26 mouse cellular contexts compared by ENCODE assay signal in the genomic region with DNA sequence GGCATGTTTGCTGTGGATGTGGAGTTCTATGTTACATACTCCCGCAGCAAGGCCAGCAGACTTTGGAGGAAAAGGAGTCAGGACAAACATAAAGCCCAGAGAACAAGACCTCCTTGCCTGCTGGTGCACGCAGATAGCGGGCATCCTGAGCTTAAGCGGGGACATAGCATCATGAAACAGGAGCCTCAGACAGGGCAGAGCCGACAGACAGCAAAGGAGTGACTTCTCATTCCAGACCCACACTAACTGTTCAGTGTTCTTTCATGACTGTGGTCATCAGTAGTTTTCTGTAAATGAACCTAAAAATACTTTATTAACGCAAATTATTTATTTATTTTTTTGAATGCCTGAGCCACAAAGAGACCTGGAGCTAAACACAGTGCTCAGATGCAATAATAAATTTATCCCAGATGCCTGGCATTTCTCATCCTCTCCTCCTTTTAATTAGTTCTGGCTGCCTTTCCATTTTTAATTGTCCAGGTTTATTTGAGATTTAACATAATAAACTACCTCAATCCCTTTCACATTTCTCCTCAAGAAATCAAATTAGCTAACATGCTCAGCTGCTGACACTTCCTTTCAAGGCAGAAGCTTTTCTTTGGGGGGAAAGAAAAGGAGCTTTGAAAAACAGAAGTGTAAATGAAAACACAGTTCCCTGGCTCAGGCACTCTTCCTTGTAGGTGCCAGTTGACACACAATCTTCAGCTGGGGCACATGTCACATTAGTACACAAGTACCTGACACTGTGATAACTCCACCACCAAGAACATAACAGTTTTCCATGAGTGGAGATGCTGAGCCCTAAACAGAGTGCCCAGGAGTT.
"Had no signal": no experiment of that assay in that cellular context is flagged by ENCODE, and none has a peak within 500 bp of the region (broad histone marks: within the 10 kb centered on the region; RNA-seq: fewer than 3 reads in every experiment).

No protein-coding gene starts in this region.

- H3K27ac ChIP-seq: heart, embryonic 13.5 days; heart, embryonic 15.5 days; hindbrain, embryonic 13.5 days; hindbrain, embryonic 15.5 days; hindbrain, postnatal 0 days; kidney, embryonic 15.5 days; kidney, postnatal 0 days; left cerebral cortex, adult 2 months; limb, embryonic 10.5 days; limb, embryonic 12.5 days; liver, embryonic 12.5 days; liver, embryonic 14.5 days had no signal

- H3K9me3 ChIP-seq: heart, embryonic 13.5 days; heart, embryonic 15.5 days; hindbrain, embryonic 13.5 days; hindbrain, embryonic 15.5 days; kidney, embryonic 15.5 days; limb, embryonic 10.5 days; limb, embryonic 12.5 days; liver, embryonic 12.5 days had no signal

- ATAC-seq: hindbrain, postnatal 0 days; intestine, embryonic 16.5 days; liver, embryonic 12.5 days had no signal

- H3K27me3 ChIP-seq: heart, embryonic 13.5 days; heart, embryonic 15.5 days; hindbrain, embryonic 13.5 days; hindbrain, embryonic 15.5 days; kidney, embryonic 15.5 days; limb, embryonic 12.5 days; liver, embryonic 12.5 days had no signal

- H3K9ac ChIP-seq: heart, embryonic 13.5 days; heart, embryonic 15.5 days; hindbrain, embryonic 13.5 days; hindbrain, embryonic 15.5 days; kidney, embryonic 15.5 days; limb, embryonic 12.5 days; liver, embryonic 12.5 days; liver, embryonic 14.5 days had no signal

- H3K4me2 ChIP-seq: heart, embryonic 11.5 days; heart, embryonic 13.5 days; heart, embryonic 15.5 days; hindbrain, embryonic 13.5 days; hindbrain, embryonic 15.5 days; kidney, embryonic 15.5 days; limb, embryonic 12.5 days; liver, embryonic 12.5 days had no signal

- H3K36me3 ChIP-seq: heart, embryonic 13.5 days; heart, embryonic 15.5 days; hindbrain, embryonic 13.5 days; hindbrain, embryonic 15.5 days; kidney, embryonic 15.5 days; limb, embryonic 10.5 days; limb, embryonic 12.5 days; liver, embryonic 12.5 days had no signal

- H3K4me1 ChIP-seq: heart, embryonic 13.5 days; heart, embryonic 15.5 days; hindbrain, embryonic 13.5 days; hindbrain, embryonic 15.5 days; kidney, embryonic 15.5 days; limb, embryonic 12.5 days; liver, embryonic 12.5 days had no signal

- DNase-seq: gastrocnemius, postnatal 14 days; gastrocnemius, postnatal 36 days; heart, adult 18-20 months; heart, postnatal 14 days; heart, postnatal 36 days; kidney, adult 11 months; kidney, adult 2 months; kidney, adult 9 months; kidney, postnatal 14 days; kidney, postnatal 36 days; liver; lung, adult 18-20 months had no signal

- H3K4me3 ChIP-seq: heart, embryonic 13.5 days; heart, embryonic 15.5 days; hindbrain, embryonic 13.5 days; hindbrain, embryonic 15.5 days; kidney, embryonic 15.5 days; left cerebral cortex, adult 2 months; limb, embryonic 10.5 days; limb, embryonic 12.5 days; liver, embryonic 12.5 days had no signal
